Mouse (Mus musculus) stomach, embryonic 15.5 days (tissue): Measurements from ENCODE around the gene Psmd1. TPM values are rescaled to one million over a fixed set of nuclear protein-coding genes. Genes with fewer than 3 reads are reported as not detected.
A peak's percentile ranks its signal among the peaks of the same experiment; 100 is the strongest.

Experiments used
- ATAC-seq: fragments of 200-750 bp; cut with Nextera tagmentation; 2 replicates; pipeline ENCODE4 v1.8.0; 2017; ENCODE audit warnings: low read depth, moderate number of reproducible peaks, moderate TSS enrichment; ENCODE audit not compliant: insufficient read depth, low FRiP score
- H3K27ac ChIP-seq: fragments of 300-500 bp; sonication (generic); 2 replicates; pipeline ENCODE4 v1.5.1; 2015; ENCODE audit warnings: mild to moderate bottlenecking, inconsistent platforms
- H3K27me3 ChIP-seq: fragments of 300-500 bp; sonication (generic); replicated peaks from 2 replicates; pipeline ENCODE4 v1.6.1; 2015; ENCODE audit warnings: inconsistent platforms
- H3K36me3 ChIP-seq: fragments of 300-500 bp; sonication (generic); 2 replicates; pipeline ENCODE4 v1.6.1; 2015; ENCODE audit warnings: inconsistent platforms
- H3K4me1 ChIP-seq: fragments of 300-500 bp; sonication (generic); 2 replicates; pipeline ENCODE4 v1.6.1; 2015; ENCODE audit warnings: inconsistent platforms
- H3K4me2 ChIP-seq: fragments of 300-500 bp; sonication (generic); 2 replicates; pipeline ENCODE4 v1.6.1; 2015; ENCODE audit warnings: mild to moderate bottlenecking, inconsistent platforms
- H3K4me3 ChIP-seq: fragments of 300-500 bp; sonication (generic); replicated peaks from 2 replicates; pipeline ENCODE4 v1.5.1; 2015; ENCODE audit warnings: inconsistent platforms
- H3K9ac ChIP-seq: fragments of 300-500 bp; sonication (generic); 2 replicates; pipeline ENCODE4 v1.6.1; 2015; ENCODE audit warnings: inconsistent platforms
- H3K9me3 ChIP-seq: fragments of 300-500 bp; sonication (generic); 2 replicates; pipeline ENCODE4 v1.6.1; 2016; ENCODE audit warnings: inconsistent platforms
- WGBS: fragments of 180-500 bp; shearing (Covaris S2); methylation state at CpG from one replicate; pipeline ENCODE4 v1.1.7; 2015; 5-methylcytosine and 5-hydroxymethylcytosine counted together
- polyA plus RNA-seq: library from polyadenylated mRNA; unstranded; fragments of >200 nt; fragmentation: Nextera tagmentation; extraction: Ambion mirVana; gene quantifications from 2 replicates; pipeline ENCODE4 v1.2.1, GENCODE M21; 2015

Psmd1 gene
- polyA plus RNA-seq, 1 experiment from 2014 or later: 147 TPM

GRCm38 (mm10) chr1:86176066-86176465, 111.9 kb downstream of the Psmd1 start:
- H3K9ac ChIP-seq: no peak overlapping the region
- peaks cover 7% of the 10 kb centered on the region for H3K36me3 ChIP-seq
- no peak overlapping the region for H3K4me3 ChIP-seq
- 60% methylated on average over 2 of the region's 2 CpGs for WGBS
- H3K4me1 ChIP-seq: no peaks in the 10 kb centered on the region
- ATAC-seq: 0 out of 2 replicates have a peak, but pooled peaks have one; percentile 40
- no peaks in the 10 kb centered on the region for H3K27me3 ChIP-seq
- no peaks in the 10 kb centered on the region for H3K9me3 ChIP-seq
- H3K4me2 ChIP-seq: no peak overlapping the region
- H3K27ac ChIP-seq: no peak overlapping the region

- WGBS: 47% methylated on average over 7 of the region's 7 CpGs
- H3K27me3 ChIP-seq: no peaks in the 10 kb centered on the region
Measured at GRCm38 (mm10) chr1:86178462-86179253, 114.5 kb downstream of the Psmd1 start.

GRCm38 (mm10) chr1:86182004-86182709, 118.0 kb downstream of the Psmd1 start:
- Histone ChIP-seq H3K4me3 (no peak overlapping the region), H3K9ac (no peak overlapping the region), H3K9me3 (no peaks in the 10 kb centered on the region), H3K36me3 (no peaks in the 10 kb centered on the region), H3K27me3 (no peaks in the 10 kb centered on the region), H3K4me1 (no peaks in the 10 kb centered on the region), H3K4me2 (no peak overlapping the region), H3K27ac (no peak overlapping the region)
- ATAC-seq: no peak
- WGBS: 53% methylated on average over 5 of the region's 5 CpGs

More at GRCm38 (mm10) chr1:86178462-86179253, 114.5 kb downstream of the Psmd1 start:
- H3K36me3 ChIP-seq: no peaks in the 10 kb centered on the region; the same call in none of the 2 replicates
- H3K4me3 ChIP-seq: no peak overlapping the region
- H3K27ac ChIP-seq: no peak overlapping the region
- H3K4me1 ChIP-seq: no peaks in the 10 kb centered on the region
- H3K4me2 ChIP-seq: no peak overlapping the region
- no peaks in the 10 kb centered on the region for H3K9me3 ChIP-seq
- ATAC-seq: peak; percentile 76
- no peak overlapping the region for H3K9ac ChIP-seq

- ATAC-seq: no peak
- Histone ChIP-seq H3K4me2 (no peak overlapping the region), H3K27me3 (no peaks in the 10 kb centered on the region), H3K4me3 (no peak overlapping the region), H3K4me1 (no peaks in the 10 kb centered on the region), H3K36me3 (no peaks in the 10 kb centered on the region), H3K9ac (no peak overlapping the region), H3K27ac (no peak overlapping the region), H3K9me3 (no peaks in the 10 kb centered on the region)
- WGBS: 69% methylated on average over 4 of the region's 4 CpGs
Measured at GRCm38 (mm10) chr1:86183577-86184263, 119.5 kb downstream of the Psmd1 start.

GRCm38 (mm10) chr1:86186762-86187161, 122.6 kb downstream of the Psmd1 start:
- Histone ChIP-seq H3K36me3 (no peaks in the 10 kb centered on the region), H3K9me3 (no peaks in the 10 kb centered on the region), H3K9ac (no peak overlapping the region), H3K27ac (no peak overlapping the region), H3K4me2 (no peak overlapping the region), H3K4me1 (no peaks in the 10 kb centered on the region), H3K27me3 (no peaks in the 10 kb centered on the region), H3K4me3 (no peak overlapping the region)
- no peak for ATAC-seq
- 76% methylated on average over 7 of the region's 7 CpGs for WGBS

GRCm38 (mm10) chr1:86187856-86188255, 123.7 kb downstream of the Psmd1 start:
- Histone ChIP-seq H3K9ac (no peak overlapping the region), H3K36me3 (no peaks in the 10 kb centered on the region), H3K4me2 (no peak overlapping the region), H3K4me3 (no peak overlapping the region), H3K4me1 (no peaks in the 10 kb centered on the region), H3K27ac (no peak overlapping the region), H3K9me3 (no peaks in the 10 kb centered on the region), H3K27me3 (no peaks in the 10 kb centered on the region)
- WGBS: 68% methylated on average over 2 of the region's 2 CpGs
- no peak for ATAC-seq

- H3K27ac ChIP-seq: no peak overlapping the region
- no peaks in the 10 kb centered on the region for H3K9me3 ChIP-seq
- ATAC-seq: no peak
- H3K9ac ChIP-seq: no peak overlapping the region
- H3K4me2 ChIP-seq: no peak overlapping the region
- H3K4me1 ChIP-seq: no peaks in the 10 kb centered on the region
- no peak overlapping the region for H3K4me3 ChIP-seq
- H3K36me3 ChIP-seq: no peaks in the 10 kb centered on the region
- 76% methylated on average over 2 of the region's 2 CpGs for WGBS
- H3K27me3 ChIP-seq: no peaks in the 10 kb centered on the region
Measured at GRCm38 (mm10) chr1:86188271-86188670, 124.1 kb downstream of the Psmd1 start.

Other genes with a start within 250 kb of the Psmd1 start
- 165 and 178 TPM in 2 replicates for gene Itm2c, start 170.1 kb upstream of the Psmd1 start, polyA plus RNA-seq
- gene 4933407L21Rik, start 135.9 kb upstream of the Psmd1 start, polyA plus RNA-seq: 0.39 and 0.58 TPM in 2 replicates
- gene Gpr55, start 103.4 kb upstream of the Psmd1 start, polyA plus RNA-seq: 0.04 and 0.05 TPM in 2 replicates
- not detected in 2 replicates for gene Spata3, start 47.6 kb upstream of the Psmd1 start, polyA plus RNA-seq
- gene 2810459M11Rik, start 18.5 kb upstream of the Psmd1 start, polyA plus RNA-seq: 4.7 and 5.9 TPM in 2 replicates
- gene Htr2b, start 47.6 kb downstream of the Psmd1 start, polyA plus RNA-seq: 1.2 TPM in 2 replicates
- not detected in 2 replicates for gene Gm21972, start 69.2 kb downstream of the Psmd1 start, polyA plus RNA-seq
- 18.3 and 20.5 TPM in 2 replicates for gene Armc9, start 90.4 kb downstream of the Psmd1 start, polyA plus RNA-seq
- gene B3gnt7, start 238.4 kb downstream of the Psmd1 start, polyA plus RNA-seq: 4.6 and 5.5 TPM in 2 replicates